Mouse (Mus musculus): ENCODE results near the gene Pou2f3. TPM values are rescaled to one million over a fixed set of nuclear protein-coding genes. Genes with fewer than 3 reads are reported as not detected.

The Pou2f3 gene
- polyA plus RNA-seq, 1 experiment from 2014 or later, result 0.22 TPM

DNA sequence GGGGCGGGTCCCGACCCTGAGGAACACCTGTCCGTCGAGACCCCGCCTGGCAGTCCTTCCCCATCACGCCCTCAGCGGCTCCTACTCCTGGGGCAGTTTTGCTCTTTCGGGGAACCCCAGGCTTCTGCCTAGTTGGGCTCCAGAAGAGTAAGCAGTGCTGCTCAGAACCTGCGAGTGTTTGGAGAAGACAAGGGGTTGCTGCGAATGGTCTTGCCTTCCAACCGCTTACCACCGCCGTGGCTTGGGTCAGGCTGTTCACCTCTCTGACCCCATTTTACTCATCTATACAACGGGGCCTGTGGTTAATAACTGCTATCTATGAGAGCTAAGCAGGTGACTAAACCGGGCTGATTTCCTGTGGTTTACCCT, 4.2 kb downstream of the Pou2f3 start:
- H3K9me3 ChIP-seq, result no peaks in the 10 kb centered on the region
- no peaks in the 10 kb centered on the region for H3K36me3 ChIP-seq
- H3K4me3 ChIP-seq, result peak overlapping the region; percentile 29
- no peak for ATAC-seq (ENCODE audit: borderline replicate concordance, extremely low read depth, low FRiP score, low TSS enrichment)
- no peak overlapping the region for H3K27ac ChIP-seq
- peak overlapping the region; percentile 58 for H3K4me2 ChIP-seq
- WGBS, result under 1% methylated on average over 15 of the region's 15 CpGs
- H3K27me3 ChIP-seq, result peaks cover 52% of the 10 kb centered on the region
- H3K4me1 ChIP-seq, result peaks cover 22% of the 10 kb centered on the region
- H3K9ac ChIP-seq, result no peak overlapping the region

GRCm38 (mm10) chr9:43205343-43206021, 4.7 kb downstream of the Pou2f3 start:
- ATAC-seq (ENCODE audit: borderline replicate concordance, extremely low read depth, low FRiP score, low TSS enrichment), result no peak
- H3K9me3 ChIP-seq, result no peaks in the 10 kb centered on the region
- 1% methylated on average over 41 of the region's 41 CpGs for WGBS
- peak overlapping the region; percentile 29 for H3K4me3 ChIP-seq
- H3K4me2 ChIP-seq, result peak overlapping the region; percentile 58
- no peak overlapping the region for H3K27ac ChIP-seq
- no peaks in the 10 kb centered on the region for H3K36me3 ChIP-seq
- H3K9ac ChIP-seq, result no peak overlapping the region
- H3K4me1 ChIP-seq, result peaks cover 17% of the 10 kb centered on the region
- peaks cover 57% of the 10 kb centered on the region for H3K27me3 ChIP-seq

- ATAC-seq (ENCODE audit: borderline replicate concordance, extremely low read depth, low FRiP score, low TSS enrichment), result no peak
- no peak overlapping the region for H3K4me2 ChIP-seq
- no peak overlapping the region for H3K9ac ChIP-seq
- 10% methylated on average over 5 of the region's 5 CpGs for WGBS
- no peaks in the 10 kb centered on the region for H3K36me3 ChIP-seq
- H3K4me1 ChIP-seq, result peaks cover 6% of the 10 kb centered on the region
- no peaks in the 10 kb centered on the region for H3K9me3 ChIP-seq
- no peak overlapping the region for H3K4me3 ChIP-seq
- peaks cover 54% of the 10 kb centered on the region for H3K27me3 ChIP-seq
- no peak overlapping the region for H3K27ac ChIP-seq
Measured at GRCm38 (mm10) chr9:43200212-43200611, 10.0 kb downstream of the Pou2f3 start.

- H3K9ac ChIP-seq, result no peak overlapping the region
- no peaks in the 10 kb centered on the region for H3K9me3 ChIP-seq
- H3K4me3 ChIP-seq, result no peak overlapping the region
- H3K4me1 ChIP-seq, result no peaks in the 10 kb centered on the region
- peaks cover 7% of the 10 kb centered on the region for H3K27me3 ChIP-seq
- H3K36me3 ChIP-seq, result no peaks in the 10 kb centered on the region
- ATAC-seq (ENCODE audit: borderline replicate concordance, extremely low read depth, low FRiP score, low TSS enrichment), result no peak
- whole genome bisulfite sequencing, result 22% methylated on average over 9 of the region's 9 CpGs
- H3K4me2 ChIP-seq, result no peak overlapping the region
- H3K27ac ChIP-seq, result no peak overlapping the region
Measured at GRCm38 (mm10) chr9:43194001-43194400, 16.2 kb downstream of the Pou2f3 start.

- 33% methylated on average over 4 of the region's 4 CpGs for WGBS
- no peak overlapping the region for H3K27ac ChIP-seq
- no peak overlapping the region for H3K4me2 ChIP-seq
- H3K9ac ChIP-seq, result no peak overlapping the region
- H3K9me3 ChIP-seq, result no peaks in the 10 kb centered on the region
- H3K27me3 ChIP-seq, result peaks cover 5% of the 10 kb centered on the region; the same call in 1 of the 2 replicates
- H3K4me3 ChIP-seq, result no peak overlapping the region
- no peaks in the 10 kb centered on the region for H3K4me1 ChIP-seq
- ATAC-seq (ENCODE audit: borderline replicate concordance, extremely low read depth, low FRiP score, low TSS enrichment), result no peak
- no peaks in the 10 kb centered on the region for H3K36me3 ChIP-seq
Measured at GRCm38 (mm10) chr9:43191561-43191960, 18.6 kb downstream of the Pou2f3 start.

- Histone ChIP-seq H3K4me1 (no peaks in the 10 kb centered on the region), H3K36me3 (no peaks in the 10 kb centered on the region), H3K27me3 (peaks cover 4% of the 10 kb centered on the region; the same call in 1 of the 2 replicates), H3K9me3 (no peaks in the 10 kb centered on the region), H3K4me3 (no peak overlapping the region), H3K27ac (no peak overlapping the region), H3K4me2 (no peak overlapping the region), H3K9ac (no peak overlapping the region)
- no peak for ATAC-seq (ENCODE audit: borderline replicate concordance, extremely low read depth, low FRiP score, low TSS enrichment)
- 55% methylated on average over 3 of the region's 3 CpGs for WGBS
Measured at GRCm38 (mm10) chr9:43189021-43189356, 21.2 kb downstream of the Pou2f3 start.

DNA sequence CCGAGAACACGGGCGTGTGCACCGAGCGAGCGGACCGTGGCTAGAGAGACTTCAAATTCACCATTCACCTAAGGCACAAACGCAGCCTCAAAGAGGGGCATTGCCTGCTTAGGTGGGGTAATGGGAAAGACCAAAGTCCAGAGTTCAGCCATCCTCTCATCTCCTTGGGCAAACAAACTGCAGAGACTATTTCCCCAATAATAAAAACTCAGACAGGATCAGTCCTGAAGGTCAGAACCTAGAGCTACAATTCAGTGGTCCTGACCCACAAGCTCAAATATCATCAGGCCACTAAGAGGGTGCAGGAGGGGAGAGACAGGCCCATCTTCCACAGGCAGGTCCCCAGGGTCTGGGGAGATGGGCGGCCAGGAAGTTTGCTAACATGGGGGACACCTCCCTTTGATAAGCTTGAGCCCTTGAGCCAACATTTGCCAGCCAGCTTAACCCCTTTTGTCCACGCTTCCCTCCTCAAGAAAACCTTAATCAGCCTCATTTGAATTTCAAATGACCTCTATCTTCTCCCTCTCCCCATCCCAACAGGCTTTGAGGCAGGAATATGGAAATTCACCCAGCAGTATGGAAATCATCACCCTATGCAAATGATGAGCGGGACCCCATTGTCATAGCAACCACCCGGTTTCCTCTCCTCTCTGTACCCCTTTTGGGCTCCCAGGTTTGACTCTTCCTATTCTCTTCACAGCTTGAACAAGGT, 21.7 kb downstream of the Pou2f3 start:
- no peak overlapping the region for H3K4me3 ChIP-seq
- H3K9ac ChIP-seq, result no peak overlapping the region
- ATAC-seq (ENCODE audit: borderline replicate concordance, extremely low read depth, low FRiP score, low TSS enrichment), result no peak
- H3K4me1 ChIP-seq, result no peaks in the 10 kb centered on the region
- H3K27me3 ChIP-seq, result no peaks in the 10 kb centered on the region
- no peak overlapping the region for H3K27ac ChIP-seq
- no peaks in the 10 kb centered on the region for H3K36me3 ChIP-seq
- no peaks in the 10 kb centered on the region for H3K9me3 ChIP-seq
- 66% methylated on average over 12 of the region's 12 CpGs for WGBS
- H3K4me2 ChIP-seq, result no peak overlapping the region

GRCm38 (mm10) chr9:43179614-43180013, 30.6 kb downstream of the Pou2f3 start:
- Histone ChIP-seq H3K4me2 (no peak overlapping the region), H3K9me3 (no peaks in the 10 kb centered on the region), H3K4me3 (no peak overlapping the region), H3K4me1 (peaks cover 12% of the 10 kb centered on the region), H3K9ac (no peak overlapping the region), H3K27me3 (no peaks in the 10 kb centered on the region), H3K27ac (no peak overlapping the region), H3K36me3 (no peaks in the 10 kb centered on the region)
- 20% methylated on average over 5 of the region's 5 CpGs for WGBS
- 0 out of 2 replicates have a peak, but pooled peaks have one; percentile 23 for ATAC-seq (ENCODE audit: borderline replicate concordance, extremely low read depth, low FRiP score, low TSS enrichment)

- H3K27ac ChIP-seq, result no peak overlapping the region
- H3K4me3 ChIP-seq, result no peak overlapping the region
- WGBS, result 55% methylated on average over 7 of the region's 7 CpGs
- H3K4me2 ChIP-seq, result no peak overlapping the region
- peaks cover 12% of the 10 kb centered on the region for H3K4me1 ChIP-seq
- no peaks in the 10 kb centered on the region for H3K36me3 ChIP-seq
- no peaks in the 10 kb centered on the region for H3K9me3 ChIP-seq
- H3K27me3 ChIP-seq, result no peaks in the 10 kb centered on the region
- no peak overlapping the region for H3K9ac ChIP-seq
- ATAC-seq (ENCODE audit: borderline replicate concordance, extremely low read depth, low FRiP score, low TSS enrichment), result no peak
Measured at GRCm38 (mm10) chr9:43178172-43178571, 32.0 kb downstream of the Pou2f3 start.

- no peak for ATAC-seq (ENCODE audit: borderline replicate concordance, extremely low read depth, low FRiP score, low TSS enrichment)
Measured at GRCm38 (mm10) chr9:43167081-43167480, 43.1 kb downstream of the Pou2f3 start.

GRCm38 (mm10) chr9:43166346-43166745, 43.8 kb downstream of the Pou2f3 start:
- no peak overlapping the region for H3K4me3 ChIP-seq
- WGBS, result 62% methylated on average over 6 of the region's 6 CpGs
- ATAC-seq (ENCODE audit: borderline replicate concordance, extremely low read depth, low FRiP score, low TSS enrichment), result no peak

More at GRCm38 (mm10) chr9:43167081-43167480, 43.1 kb downstream of the Pou2f3 start:
- Histone ChIP-seq H3K4me3 (no peak overlapping the region), H3K36me3 (no peaks in the 10 kb centered on the region), H3K9me3 (no peaks in the 10 kb centered on the region), H3K4me2 (no peak overlapping the region), H3K4me1 (peaks cover 11% of the 10 kb centered on the region; the same call in 1 of the 2 replicates), H3K27ac (no peak overlapping the region; the same call in 1 of the 2 replicates), H3K27me3 (no peaks in the 10 kb centered on the region), H3K9ac (no peak overlapping the region)
- WGBS, result 48% methylated on average over 8 of the region's 8 CpGs

GRCm38 (mm10) chr9:43155960-43156359, 54.2 kb downstream of the Pou2f3 start:
- peaks cover 5% of the 10 kb centered on the region; the same call in 1 of the 2 replicates for H3K27me3 ChIP-seq
- no peak overlapping the region for H3K4me3 ChIP-seq
- H3K36me3 ChIP-seq, result no peaks in the 10 kb centered on the region
- no peak overlapping the region for H3K4me2 ChIP-seq
- no peak overlapping the region for H3K9ac ChIP-seq
- 59% methylated on average over 6 of the region's 6 CpGs for WGBS
- H3K27ac ChIP-seq, result no peak overlapping the region
- no peak for ATAC-seq (ENCODE audit: borderline replicate concordance, extremely low read depth, low FRiP score, low TSS enrichment)
- H3K9me3 ChIP-seq, result no peaks in the 10 kb centered on the region
- no peaks in the 10 kb centered on the region for H3K4me1 ChIP-seq

More at GRCm38 (mm10) chr9:43166346-43166745, 43.8 kb downstream of the Pou2f3 start:
- H3K9me3 ChIP-seq, result no peaks in the 10 kb centered on the region
- peaks cover 11% of the 10 kb centered on the region; the same call in 1 of the 2 replicates for H3K4me1 ChIP-seq
- H3K36me3 ChIP-seq, result no peaks in the 10 kb centered on the region
- no peaks in the 10 kb centered on the region for H3K27me3 ChIP-seq
- no peak overlapping the region for H3K9ac ChIP-seq
- no peak overlapping the region for H3K4me2 ChIP-seq
- no peak overlapping the region for H3K27ac ChIP-seq
